Mouse (Mus musculus) kidney, embryonic 14.5 days (tissue): ENCODE data around the gene Wdr26. TPM values are rescaled to one million over a fixed set of nuclear protein-coding genes. Genes with fewer than 3 reads are reported as not detected.

ENCODE experiments used
- ATAC-seq: fragments of 200-750 bp; cut with Nextera tagmentation; 2 replicates; pipeline ENCODE4 v1.8.0; 2017; ENCODE audit warnings: moderate number of reproducible peaks, mild to moderate bottlenecking, moderate TSS enrichment, moderate library complexity; ENCODE audit not compliant: low FRiP score, low TSS enrichment
- H3K27ac ChIP-seq: fragments of 300-500 bp; sonication (generic); 2 replicates; pipeline ENCODE4 v1.5.1; 2014; ENCODE audit warnings: low read depth, mild to moderate bottlenecking, low read length, moderate library complexity, mixed read lengths
- H3K27me3 ChIP-seq: fragments of 300-500 bp; sonication (generic); 2 replicates; pipeline ENCODE4 v1.6.1; 2014; ENCODE audit warnings: mild to moderate bottlenecking, low read length; ENCODE audit not compliant: control insufficient read depth, insufficient read depth
- H3K36me3 ChIP-seq: fragments of 300-500 bp; sonication (generic); 2 replicates; pipeline ENCODE4 v1.6.1; 2014; ENCODE audit warnings: low read length, mixed read lengths; ENCODE audit not compliant: control insufficient read depth, insufficient read depth
- H3K4me1 ChIP-seq: fragments of 300-500 bp; sonication (generic); 2 replicates; pipeline ENCODE4 v1.6.1; 2014; ENCODE audit warnings: low read length, mixed read lengths; ENCODE audit not compliant: control insufficient read depth, insufficient read depth
- H3K4me2 ChIP-seq: fragments of 300-500 bp; sonication (generic); replicated peaks from 2 replicates; pipeline ENCODE4 v1.6.1; 2014; ENCODE audit warnings: low read depth, mild to moderate bottlenecking, low read length
- H3K4me3 ChIP-seq: fragments of 300-500 bp; sonication (generic); 2 replicates; pipeline ENCODE4 v1.5.1; 2014; ENCODE audit warnings: mild to moderate bottlenecking, low read length
- H3K9ac ChIP-seq: fragments of 300-500 bp; sonication (generic); 2 replicates; pipeline ENCODE4 v1.6.1; 2014; ENCODE audit warnings: low read depth, mild to moderate bottlenecking, low read length, moderate library complexity
- H3K9me3 ChIP-seq: fragments of 300-500 bp; sonication (generic); 2 replicates; pipeline ENCODE4 v1.6.1; 2016; ENCODE audit warnings: low read length; ENCODE audit not compliant: control insufficient read depth
- WGBS: fragments of 180-500 bp; shearing (Covaris S2); extraction: QIAGEN DNeasy Blood & Tissue Kit; methylation state at CpG from one replicate; pipeline ENCODE4 v1.1.7; 2014; 5-methylcytosine and 5-hydroxymethylcytosine counted together
- polyA plus RNA-seq: library from polyadenylated mRNA; unstranded; fragments of >200 nt; fragmentation: Nextera tagmentation; extraction: Ambion mirVana; gene quantifications from 2 replicates; pipeline ENCODE4 v1.2.1, GENCODE M21; 2014

The Wdr26 gene
- polyA plus RNA-seq, 1 experiment from 2014 or later = 55.9 TPM

DNA sequence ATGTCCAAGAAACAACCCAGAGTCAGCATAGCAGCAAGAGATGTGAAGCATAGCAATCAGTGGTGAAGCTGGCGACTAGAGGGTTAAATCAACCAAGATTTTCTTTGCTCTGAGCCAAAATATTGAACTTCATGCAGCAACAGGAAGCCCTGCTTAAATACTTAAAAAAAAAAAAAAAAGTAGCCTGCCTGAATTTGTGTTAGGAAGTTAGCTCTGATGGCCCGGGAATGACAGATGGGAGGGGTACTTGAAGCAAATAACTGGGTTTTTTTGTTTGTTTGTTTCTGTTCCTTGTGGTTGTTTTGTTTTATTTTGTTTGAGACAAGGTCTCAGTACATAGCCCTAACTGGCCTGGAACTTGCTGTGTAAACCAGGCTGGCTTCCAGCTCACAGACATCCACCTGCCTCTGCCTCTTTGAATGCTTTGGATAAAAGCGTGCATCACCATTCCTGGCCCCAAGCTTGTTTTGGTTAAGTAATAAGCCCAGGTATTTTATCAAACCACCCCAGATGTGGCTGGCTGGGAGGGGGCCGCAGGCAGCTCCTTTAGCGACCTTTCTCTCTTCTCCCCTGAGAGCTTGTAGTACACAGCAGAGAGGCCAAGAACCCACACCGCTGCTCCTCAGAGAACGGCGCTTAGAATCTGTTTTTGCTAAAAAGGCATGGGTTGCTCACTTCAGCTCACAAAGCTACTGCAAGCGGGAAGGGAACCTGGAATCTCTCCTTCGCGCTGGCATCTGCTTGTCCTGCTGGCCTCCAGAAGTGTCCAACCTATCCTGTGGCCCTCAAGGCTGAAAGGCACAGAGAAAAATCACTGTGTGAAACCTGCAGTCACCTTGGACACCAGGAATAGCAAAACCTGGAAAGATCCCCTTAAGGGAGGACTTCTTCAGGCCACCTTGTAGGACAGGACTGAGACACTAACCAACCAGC is 34.0 kb upstream of the Wdr26 start:
- Histone ChIP-seq H3K27ac (no peak overlapping the region; the same call in 1 of the 2 replicates), H3K4me2 (no peak overlapping the region), H3K36me3 (no peaks in the 10 kb centered on the region), H3K27me3 (no peaks in the 10 kb centered on the region), H3K4me1 (no peaks in the 10 kb centered on the region), H3K9me3 (peaks cover 4% of the 10 kb centered on the region), H3K9ac (no peak overlapping the region), H3K4me3 (no peak overlapping the region)
- 81% methylated on average over 11 of the region's 11 CpGs for WGBS
- no peak for ATAC-seq

GRCm38 (mm10) chr1:181245067-181245466 is 33.3 kb upstream of the Wdr26 start:
- Histone ChIP-seq H3K9ac (no peak overlapping the region), H3K36me3 (no peaks in the 10 kb centered on the region), H3K4me3 (no peak overlapping the region), H3K4me2 (no peak overlapping the region), H3K27ac (no peak overlapping the region), H3K9me3 (no peaks in the 10 kb centered on the region), H3K4me1 (no peaks in the 10 kb centered on the region), H3K27me3 (no peaks in the 10 kb centered on the region)
- WGBS = 86% methylated on average over 2 of the region's 2 CpGs
- no peak for ATAC-seq

DNA sequence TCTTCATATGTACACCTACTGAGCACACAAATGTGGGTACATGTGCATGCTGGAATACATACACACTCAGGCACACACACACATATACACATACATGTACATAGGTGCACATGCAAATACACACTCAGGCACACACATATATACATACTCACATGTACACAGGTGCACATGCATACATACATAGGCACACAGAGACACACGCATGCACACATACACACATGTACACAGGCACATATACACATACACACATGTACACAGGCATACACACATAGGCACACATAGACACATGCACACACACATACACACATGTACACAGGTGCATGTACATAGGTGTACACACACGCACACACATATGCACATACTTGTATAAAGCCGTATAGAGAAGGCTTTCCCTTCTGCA is 29.4 kb upstream of the Wdr26 start:
- WGBS = 98% methylated on average over 3 of the region's 3 CpGs
- H3K4me2 ChIP-seq = no peak overlapping the region

GRCm38 (mm10) chr1:181237332-181237731 is 25.5 kb upstream of the Wdr26 start:
- no peak for ATAC-seq
- 42% methylated on average over 5 of the region's 5 CpGs for WGBS
- Histone ChIP-seq H3K4me2 (no peak overlapping the region), H3K27ac (no peak overlapping the region), H3K36me3 (no peaks in the 10 kb centered on the region), H3K4me1 (no peaks in the 10 kb centered on the region), H3K27me3 (no peaks in the 10 kb centered on the region), H3K9ac (no peak overlapping the region), H3K4me3 (no peak overlapping the region), H3K9me3 (no peaks in the 10 kb centered on the region)

More for the DNA sequence above, 29.4 kb upstream of the Wdr26 start:
- Histone ChIP-seq H3K4me3 (no peak overlapping the region), H3K27ac (no peak overlapping the region), H3K27me3 (no peaks in the 10 kb centered on the region), H3K9ac (no peak overlapping the region), H3K36me3 (no peaks in the 10 kb centered on the region), H3K9me3 (no peaks in the 10 kb centered on the region), H3K4me1 (no peaks in the 10 kb centered on the region)
- ATAC-seq = no peak

- WGBS = 38% methylated on average over 8 of the region's 8 CpGs
- peak; percentile 40; the same call in 1 of the 2 replicates for ATAC-seq
- H3K4me2 ChIP-seq = no peak overlapping the region; the same call in 1 of the 2 replicates
- H3K9ac ChIP-seq = no peak overlapping the region
- no peak overlapping the region; the same call in 1 of the 2 replicates for H3K4me3 ChIP-seq
- no peaks in the 10 kb centered on the region for H3K9me3 ChIP-seq
- H3K27me3 ChIP-seq = no peaks in the 10 kb centered on the region
- no peaks in the 10 kb centered on the region for H3K36me3 ChIP-seq
- peaks cover 9% of the 10 kb centered on the region for H3K4me1 ChIP-seq
- H3K27ac ChIP-seq = peak overlapping the region; percentile 15; the same call in 1 of the 2 replicates
Measured at GRCm38 (mm10) chr1:181234326-181235035, 22.7 kb upstream of the Wdr26 start.

DNA sequence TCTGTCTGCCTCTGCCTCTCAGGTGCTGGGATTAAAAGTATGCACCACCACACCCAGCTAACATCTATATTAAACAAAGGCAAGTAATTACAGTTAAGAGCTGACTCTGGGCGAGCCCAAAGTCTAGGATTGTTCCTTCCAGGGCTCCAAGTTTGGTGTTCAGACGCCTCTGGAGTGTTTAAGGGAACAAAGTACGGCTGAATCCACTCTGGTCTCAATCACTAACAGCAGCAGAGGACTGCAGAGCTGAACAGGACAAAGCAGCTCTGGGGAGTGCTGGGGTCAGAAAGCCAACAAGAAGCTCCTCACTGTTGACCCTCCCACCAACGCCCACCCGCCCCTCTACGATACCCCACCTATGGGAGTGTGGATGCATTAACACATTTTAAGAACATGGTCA is 21.9 kb upstream of the Wdr26 start:
- Histone ChIP-seq H3K4me2 (no peak overlapping the region; the same call in 1 of the 2 replicates), H3K9ac (no peak overlapping the region), H3K27me3 (no peaks in the 10 kb centered on the region), H3K27ac (no peak overlapping the region), H3K9me3 (no peaks in the 10 kb centered on the region), H3K4me1 (peaks cover 9% of the 10 kb centered on the region), H3K36me3 (no peaks in the 10 kb centered on the region), H3K4me3 (no peak overlapping the region)
- no peak for ATAC-seq
- WGBS = 89% methylated on average over 6 of the region's 6 CpGs

GRCm38 (mm10) chr1:181232307-181233027 is 20.7 kb upstream of the Wdr26 start:
- H3K4me1 ChIP-seq = peaks cover 11% of the 10 kb centered on the region
- WGBS = 24% methylated on average over 8 of the region's 8 CpGs
- no peak overlapping the region for H3K9ac ChIP-seq
- H3K36me3 ChIP-seq = no peaks in the 10 kb centered on the region
- H3K27me3 ChIP-seq = no peaks in the 10 kb centered on the region
- ATAC-seq = peak; percentile 70
- H3K4me2 ChIP-seq = no peak overlapping the region
- no peak overlapping the region for H3K4me3 ChIP-seq
- no peaks in the 10 kb centered on the region for H3K9me3 ChIP-seq
- peak overlapping the region; percentile 37; the same call in 1 of the 2 replicates for H3K27ac ChIP-seq

DNA sequence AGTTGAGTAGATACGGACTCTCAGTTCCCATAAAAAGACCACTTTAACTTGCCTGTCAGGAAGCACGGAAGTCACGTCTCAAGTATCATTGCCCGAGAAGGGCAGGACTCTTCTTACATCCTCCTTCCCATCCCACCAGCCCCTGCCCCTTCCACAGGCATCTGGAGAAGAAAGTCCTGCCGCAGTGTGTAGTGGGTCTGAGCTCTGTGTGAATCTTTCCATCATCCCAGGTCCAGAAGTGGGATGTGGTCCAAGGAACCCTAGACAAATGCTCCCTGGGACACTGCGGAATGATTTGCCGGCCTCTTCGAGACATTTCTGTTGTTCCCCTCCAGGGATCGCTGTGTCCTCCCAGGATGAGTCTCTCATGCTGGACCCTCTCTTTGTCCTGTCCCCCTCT is 20.0 kb upstream of the Wdr26 start:
- no peaks in the 10 kb centered on the region for H3K36me3 ChIP-seq
- no peak overlapping the region for H3K4me2 ChIP-seq
- no peak overlapping the region for H3K27ac ChIP-seq
- no peak; the same call in 1 of the 2 replicates for ATAC-seq
- no peak overlapping the region for H3K9ac ChIP-seq
- H3K4me3 ChIP-seq = no peak overlapping the region
- peaks cover 11% of the 10 kb centered on the region for H3K4me1 ChIP-seq
- no peaks in the 10 kb centered on the region for H3K9me3 ChIP-seq
- WGBS = 64% methylated on average over 9 of the region's 9 CpGs
- no peaks in the 10 kb centered on the region for H3K27me3 ChIP-seq
